In the genomic region with DNA sequence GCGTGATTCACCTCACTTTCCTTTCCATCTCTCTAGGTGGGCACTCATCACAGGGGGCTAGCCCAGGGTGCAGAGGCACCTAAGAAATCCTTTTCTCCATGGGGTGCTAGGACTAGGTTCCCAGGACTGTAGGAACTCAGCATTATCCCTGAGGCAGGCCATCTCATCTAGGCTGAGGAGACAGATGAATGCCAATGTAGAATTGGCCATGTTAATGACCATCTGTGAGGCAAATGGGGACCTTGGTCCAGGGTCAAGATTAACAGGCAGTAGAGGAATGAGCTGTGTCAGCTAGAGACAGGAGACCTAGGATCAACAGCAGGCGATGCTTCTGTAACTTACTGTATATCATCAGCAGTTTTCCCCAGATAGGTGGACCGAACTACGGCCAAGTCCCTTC, we compare ENCODE assay signal across 8 mouse cellular contexts. TPM values are rescaled to one million over a fixed set of nuclear protein-coding genes. Genes with fewer than 3 reads are reported as not detected.
DNase-seq lines count a peak whose midpoint lies in the region; ATAC-seq lines count a peak whose summit lies in the region.

No protein-coding gene starts in this region.

- H3K4me1 ChIP-seq in intestine, embryonic 15.5 days (replicated peaks): peaks cover 15% of the 10 kb centered on the region
- peaks cover 24% of the 10 kb centered on the region for H3K4me1 ChIP-seq in midbrain, embryonic 15.5 days

- no peak overlapping the region for H3K4me3 ChIP-seq in intestine, embryonic 15.5 days (replicated peaks)
- peak overlapping the region; percentile 93; the same call in 1 of the 2 replicates for H3K4me3 ChIP-seq in midbrain, embryonic 15.5 days

- 0 out of 2 replicates have a peak, but pooled peaks cover 3% of the 10 kb centered on the region for H3K36me3 ChIP-seq in intestine, embryonic 15.5 days
- no peaks in the 10 kb centered on the region for H3K36me3 ChIP-seq in midbrain, embryonic 15.5 days (replicated peaks)

- no peak overlapping the region for H3K9ac ChIP-seq in intestine, embryonic 15.5 days
- H3K9ac ChIP-seq in midbrain, embryonic 15.5 days: no peak overlapping the region

- 84% methylated on average over 4 of the region's 4 CpGs for WGBS in intestine, embryonic 15.5 days
- WGBS in midbrain, embryonic 15.5 days: 87% methylated on average over 4 of the region's 4 CpGs

- no peaks in the 10 kb centered on the region for H3K27me3 ChIP-seq in intestine, embryonic 15.5 days (replicated peaks)
- no peaks in the 10 kb centered on the region for H3K27me3 ChIP-seq in midbrain, embryonic 15.5 days (replicated peaks)

- DNase-seq in kidney, adult 18-20 months: peak; percentile 53
- no peak for DNase-seq in kidney, postnatal 10 days
- peak; percentile 64 to 82 for DNase-seq in cerebellum, postnatal 14 days
- no peak for DNase-seq in layer of hippocampus, postnatal 36 days
- no peak for DNase-seq in left cerebral cortex, adult 11 months (ENCODE audit: low spot score)
- DNase-seq in T-cell, adult 2 months (ENCODE audit: low spot score): no peak

- H3K27ac ChIP-seq in intestine, embryonic 15.5 days: no peak overlapping the region
- no peak overlapping the region for H3K27ac ChIP-seq in midbrain, embryonic 15.5 days

- H3K9me3 ChIP-seq in intestine, embryonic 15.5 days: no peaks in the 10 kb centered on the region
- no peaks in the 10 kb centered on the region for H3K9me3 ChIP-seq in midbrain, embryonic 15.5 days

- peak overlapping the region; percentile 90 for H3K4me2 ChIP-seq in intestine, embryonic 15.5 days (replicated peaks)
- H3K4me2 ChIP-seq in midbrain, embryonic 15.5 days: peak overlapping the region; percentile 70; the same call in 1 of the 2 replicates

- no peak for ATAC-seq in intestine, embryonic 15.5 days
- no peak for ATAC-seq in midbrain, embryonic 15.5 days (replicated peaks)

RNA-seq across cellular contexts. Expression of a gene that starts 1.4 kb away (rescaled TPM):
- polyA plus RNA-seq in intestine, embryonic 15.5 days (2015; fragmentation: Nextera tagmentation; extraction: Ambion mirVana): 30.8 and 31.2 TPM in 2 replicates
- polyA plus RNA-seq in midbrain, embryonic 15.5 days (2015; fragmentation: Nextera tagmentation; extraction: Ambion mirVana): 27.4 and 28.2 TPM in 2 replicates
- total RNA-seq in layer of hippocampus, postnatal 36 days (2021): 100 to 1,000 TPM; 118 to 121 TPM

RNA-seq across cellular contexts. Expression of a gene that starts 30.1 kb away (rescaled TPM):
- polyA plus RNA-seq in intestine, embryonic 15.5 days (2015; fragmentation: Nextera tagmentation; extraction: Ambion mirVana): 15.0 and 15.3 TPM in 2 replicates
- polyA plus RNA-seq in midbrain, embryonic 15.5 days (2015; fragmentation: Nextera tagmentation; extraction: Ambion mirVana): 171 and 177 TPM in 2 replicates
- 10 to 100 TPM; 43.3 to 46.5 TPM for total RNA-seq in layer of hippocampus, postnatal 36 days (2021)

RNA-seq across cellular contexts. Expression of a gene that starts 36.8 kb away (rescaled TPM):
- 32.8 and 35.6 TPM in 2 replicates for polyA plus RNA-seq in intestine, embryonic 15.5 days (2015; fragmentation: Nextera tagmentation; extraction: Ambion mirVana)
- 17.2 and 17.4 TPM in 2 replicates for polyA plus RNA-seq in midbrain, embryonic 15.5 days (2015; fragmentation: Nextera tagmentation; extraction: Ambion mirVana)
- total RNA-seq in layer of hippocampus, postnatal 36 days (2021): 10 to 100 TPM; 12.1 to 14.0 TPM

RNA-seq across cellular contexts. Expression of a gene that starts 48.9 kb away (rescaled TPM):
- polyA plus RNA-seq in intestine, embryonic 15.5 days (2015; fragmentation: Nextera tagmentation; extraction: Ambion mirVana): 6.8 and 8.1 TPM in 2 replicates
- polyA plus RNA-seq in midbrain, embryonic 15.5 days (2015; fragmentation: Nextera tagmentation; extraction: Ambion mirVana): 20.5 and 22.2 TPM in 2 replicates
- 100 to 1,000 TPM; 931 to 932 TPM for total RNA-seq in layer of hippocampus, postnatal 36 days (2021)

Comparison
In these comparisons a context has a peak if more than half of its experiments do, and no peak if none do; other contexts are left out.
1. DNase-seq: peak in kidney, adult 18-20 months (single experiment) and cerebellum, postnatal 14 days (2 of 2); none in kidney, postnatal 10 days (single experiment), layer of hippocampus, postnatal 36 days (0 of 2), left cerebral cortex, adult 11 months (single experiment) and T-cell, adult 2 months (single experiment).
2. RNA of a gene that starts 30.1 kb away (polyA plus RNA-seq): 171 to 177 TPM in midbrain, embryonic 15.5 days; 15.0 to 15.3 TPM in intestine, embryonic 15.5 days; every median in the first group is over 10 times any median in the second.